Mouse (Mus musculus): ENCODE results near the gene Ttll12.

- no peak for TF ChIP-seq CTCF (IDR thresholded peaks at IDR 0.05; ENCODE audit: insufficient read depth, low read length)
- TF ChIP-seq POLR2A (IDR thresholded peaks at IDR 0.05; ENCODE audit: borderline replicate concordance, extremely low read depth, low read depth, low read length): no peak
Measured at GRCm38 (mm10) chr15:83569682-83570081, 25.3 kb downstream of the Ttll12 start.

All from lung, adult 2 months (tissue).